Mouse (Mus musculus): Measurements from ENCODE around the gene Cstb. TPM values are rescaled to one million over a fixed set of nuclear protein-coding genes. Genes with fewer than 3 reads are reported as not detected.

Gene Cstb
- polyA plus RNA-seq, 1 experiment from 2014 or later = 97.0 TPM

DNA sequence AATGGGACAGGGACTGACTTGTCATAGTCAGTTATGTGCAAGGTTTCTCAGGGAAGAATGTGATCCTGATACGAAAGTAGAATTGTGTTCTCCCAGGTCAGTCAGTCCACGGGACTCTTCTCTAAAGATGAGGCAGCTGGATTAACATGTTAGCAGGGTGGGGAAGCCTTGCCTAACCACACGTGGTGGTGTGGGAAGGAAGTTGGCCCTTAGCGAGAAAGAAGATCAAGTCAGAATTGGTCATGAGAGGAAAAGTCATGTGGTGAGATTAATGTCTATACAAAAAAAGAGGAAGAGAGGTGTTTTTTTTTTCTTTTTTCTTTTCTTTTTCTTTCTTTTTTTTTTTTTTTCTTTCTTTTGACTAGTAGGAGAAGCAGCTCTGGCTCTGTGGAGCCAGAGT, 51.4 kb downstream of the Cstb start:
- Histone ChIP-seq H3K36me3 (no peaks in the 10 kb centered on the region), H3K4me2 (no peak overlapping the region), H3K9me3 (replicated peaks) (no peaks in the 10 kb centered on the region), H3K4me1 (peaks cover 6% of the 10 kb centered on the region), H3K27me3 (replicated peaks) (no peaks in the 10 kb centered on the region), H3K9ac (replicated peaks) (no peak overlapping the region), H3K4me3 (replicated peaks) (no peak overlapping the region), H3K27ac (replicated peaks) (no peak overlapping the region)
- ATAC-seq (ENCODE audit: low FRiP score) = no peak
- 78% methylated on average over 4 of the region's 4 CpGs for WGBS

Small RNA genes lying within 50 kb of the gene (microRNA-seq; reads per million reads assigned to microRNA genes)
- gene Mir6410 (not detected), gene Mir6907 (0.69 reads per million), gene Mir6908 (0.52 reads per million)

Other genes starting within 250 kb of the Cstb start
- 14.8 and 19.0 TPM in 2 replicates for gene Pwp2, start 240.5 kb upstream of the Cstb start, polyA plus RNA-seq (2015; fragmentation: Nextera tagmentation; extraction: Ambion mirVana)
- gene Trappc10, start 181.0 kb upstream of the Cstb start, polyA plus RNA-seq (2015; fragmentation: Nextera tagmentation; extraction: Ambion mirVana) = 23.1 and 28.4 TPM in 2 replicates
- gene Agpat3, start 73.2 kb upstream of the Cstb start, polyA plus RNA-seq (2015; fragmentation: Nextera tagmentation; extraction: Ambion mirVana) = 77.4 and 77.6 TPM in 2 replicates
- gene Rrp1, start 12.6 kb upstream of the Cstb start, polyA plus RNA-seq (2015; fragmentation: Nextera tagmentation; extraction: Ambion mirVana) = 413 and 414 TPM in 2 replicates
- gene Pdxk, start 39.3 kb downstream of the Cstb start, polyA plus RNA-seq (2015; fragmentation: Nextera tagmentation; extraction: Ambion mirVana) = 48.4 and 49.2 TPM in 2 replicates
- gene Olfr1358, start 91.8 kb downstream of the Cstb start, polyA plus RNA-seq (2015; fragmentation: Nextera tagmentation; extraction: Ambion mirVana) = not detected in 2 replicates
- 64.8 and 66.9 TPM in 2 replicates for gene Ilvbl, start 148.7 kb downstream of the Cstb start, polyA plus RNA-seq (2015; fragmentation: Nextera tagmentation; extraction: Ambion mirVana)
- 3.3 and 4.9 TPM in 2 replicates for gene Syde1, start 166.3 kb downstream of the Cstb start, polyA plus RNA-seq (2015; fragmentation: Nextera tagmentation; extraction: Ambion mirVana)
- not detected in 2 replicates for gene Olfr1357, start 192.4 kb downstream of the Cstb start, polyA plus RNA-seq (2015; fragmentation: Nextera tagmentation; extraction: Ambion mirVana)

Data from neural tube, embryonic 15.5 days (tissue).